In the genomic region with DNA sequence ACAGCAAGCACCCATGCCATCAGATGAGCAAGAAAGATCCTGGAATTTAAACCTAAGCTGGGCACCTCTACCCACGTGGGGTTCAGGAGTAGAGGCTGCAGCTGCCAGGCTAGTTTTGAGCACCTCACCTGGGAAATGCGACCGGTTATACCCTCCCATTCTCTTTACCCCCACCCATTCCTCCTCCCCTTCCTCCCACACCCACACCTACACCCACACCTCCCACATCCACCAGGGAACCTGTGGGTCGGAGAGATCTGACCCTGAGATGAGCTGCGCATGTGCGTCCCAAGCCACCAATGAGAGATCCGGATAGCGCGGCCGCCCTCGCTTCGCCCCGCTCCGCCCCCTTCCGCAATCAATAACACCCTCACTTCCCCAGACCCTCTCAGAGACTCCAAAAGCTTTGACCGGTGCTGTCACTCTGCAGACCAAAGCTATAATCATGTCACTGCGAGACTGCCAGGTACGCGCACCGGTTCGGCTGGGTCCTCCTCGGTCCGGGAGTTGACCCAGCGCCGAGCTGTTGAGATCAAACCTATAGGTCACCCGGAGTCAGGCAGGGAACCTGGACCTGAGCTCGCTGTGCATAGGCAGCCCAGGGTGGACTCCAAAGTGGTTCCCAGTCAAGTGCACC, we compare ENCODE assay signal across 8 mouse cellular contexts. TPM values are rescaled to one million over a fixed set of nuclear protein-coding genes. Genes with fewer than 3 reads are reported as not detected.
DNase-seq lines count a peak whose midpoint lies in the region; ATAC-seq and TF ChIP-seq lines count a peak whose summit lies in the region.

A gene (plus strand): TSS at position 353 of the 637 bp plus-strand sequence.

- TF ChIP-seq EP300 in ES-Bruce4 (IDR thresholded peaks at IDR 0.05; ENCODE audit: insufficient read depth, low read depth, low read length), result no peak

- TF ChIP-seq POLR2A in ES-Bruce4 (IDR thresholded peaks at IDR 0.05; ENCODE audit: insufficient read depth, low read length), result peak; percentile 84

- H3K4me3 ChIP-seq in ES-Bruce4 (ENCODE audit: low read depth, low read length), result peak within 1 kb of the TSS; percentile 78
- H3K4me3 ChIP-seq in forebrain, embryonic 14.5 days (ENCODE audit: low read depth, low read length), result peak within 1 kb of the TSS; percentile 48
- peak within 1 kb of the TSS; percentile 72 for H3K4me3 ChIP-seq in liver, embryonic 16.5 days (ENCODE audit: low read depth, low read length)
- H3K4me3 ChIP-seq in neural tube, embryonic 13.5 days, result peak within 1 kb of the TSS; percentile 60

- no peaks in the 10 kb centered on the region for H3K4me1 ChIP-seq in ES-Bruce4 (ENCODE audit: control insufficient read depth, insufficient read depth, low read length)
- peaks cover 9% of the 10 kb centered on the region for H3K4me1 ChIP-seq in forebrain, embryonic 14.5 days (ENCODE audit: control insufficient read depth, insufficient read depth, low read length)
- H3K4me1 ChIP-seq in liver, embryonic 16.5 days (ENCODE audit: control insufficient read depth, low read depth, low read length), result peaks cover 16% of the 10 kb centered on the region
- peaks cover 12% of the 10 kb centered on the region for H3K4me1 ChIP-seq in neural tube, embryonic 13.5 days (replicated peaks)

- peak; percentile 91 for ATAC-seq in forebrain, embryonic 14.5 days
- ATAC-seq in liver, embryonic 16.5 days (ENCODE audit: low read depth), result peak; percentile 88
- ATAC-seq in neural tube, embryonic 13.5 days (ENCODE audit: low read depth), result peak; percentile 95

- H3K36me3 ChIP-seq in ES-Bruce4 (ENCODE audit: control insufficient read depth, insufficient read depth, low read length, poor library complexity, severe bottlenecking), result no peaks in the 10 kb centered on the region
- H3K36me3 ChIP-seq in forebrain, embryonic 14.5 days (ENCODE audit: control insufficient read depth, insufficient read depth, low read length), result no peaks in the 10 kb centered on the region
- H3K36me3 ChIP-seq in liver, embryonic 16.5 days (ENCODE audit: control insufficient read depth, insufficient read depth), result peaks cover 3% of the 10 kb centered on the region; the same call in 1 of the 2 replicates
- peaks cover 5% of the 10 kb centered on the region; the same call in 1 of the 2 replicates for H3K36me3 ChIP-seq in neural tube, embryonic 13.5 days

- H3K27me3 ChIP-seq in ES-Bruce4 (ENCODE audit: control insufficient read depth, insufficient read depth, low read length, poor library complexity, severe bottlenecking), result no peaks in the 10 kb centered on the region
- no peaks in the 10 kb centered on the region for H3K27me3 ChIP-seq in forebrain, embryonic 14.5 days (replicated peaks; ENCODE audit: control insufficient read depth, insufficient read depth, low read length)
- no peaks in the 10 kb centered on the region for H3K27me3 ChIP-seq in liver, embryonic 16.5 days (ENCODE audit: control insufficient read depth, insufficient read depth, low read depth, low read length)
- no peaks in the 10 kb centered on the region for H3K27me3 ChIP-seq in neural tube, embryonic 13.5 days

- no peak within 1 kb of the TSS for H3K27ac ChIP-seq in ES-Bruce4 (ENCODE audit: insufficient read depth, low read length)
- H3K27ac ChIP-seq in forebrain, embryonic 14.5 days (ENCODE audit: low read depth, low read length), result no peak within 1 kb of the TSS
- peak within 1 kb of the TSS; percentile 76 for H3K27ac ChIP-seq in liver, embryonic 16.5 days (ENCODE audit: low read length)
- 0 out of 2 replicates have a peak within 1 kb of the TSS, but pooled peaks have one; percentile 38 for H3K27ac ChIP-seq in neural tube, embryonic 13.5 days (replicated peaks)

- no peak for TF ChIP-seq CTCF in ES-Bruce4 (IDR thresholded peaks at IDR 0.05; ENCODE audit: low read depth, low read length)

- DNase-seq in cerebellum, adult 11 months, result peak; percentile 84
- peak; percentile 72 for DNase-seq in forebrain, embryonic 14.5 days (ENCODE audit: low spot score)
- DNase-seq in heart, postnatal 10 days, result peak; percentile 81 to 87
- peak; percentile 80 for DNase-seq in large intestine, adult 2 months (ENCODE audit: low read depth, low spot score)
- DNase-seq in telencephalon, adult 2 months (ENCODE audit: low read depth, low spot score), result peak; percentile 50

- intact Hi-C loops in heart, postnatal 10 days (cut with DNase I), result no loop called here

- peak within 1 kb of the TSS; percentile 22 for H3K9ac ChIP-seq in ES-Bruce4 (ENCODE audit: low read depth, poor library complexity, severe bottlenecking)
- H3K9ac ChIP-seq in forebrain, embryonic 14.5 days (ENCODE audit: low read length), result peak within 1 kb of the TSS; percentile 59
- H3K9ac ChIP-seq in liver, embryonic 16.5 days (ENCODE audit: low read depth, low read length), result peak within 1 kb of the TSS; percentile 67
- peak within 1 kb of the TSS; percentile 74 for H3K9ac ChIP-seq in neural tube, embryonic 13.5 days

- H3K4me2 ChIP-seq in forebrain, embryonic 14.5 days (ENCODE audit: low read length), result peak within 1 kb of the TSS; percentile 81
- peak within 1 kb of the TSS; percentile 81 for H3K4me2 ChIP-seq in liver, embryonic 16.5 days (ENCODE audit: low read depth, low read length)
- H3K4me2 ChIP-seq in neural tube, embryonic 13.5 days, result peak within 1 kb of the TSS; percentile 68

- H3K9me3 ChIP-seq in ES-Bruce4 (replicated peaks; ENCODE audit: control insufficient read depth, insufficient read depth, low read length, poor library complexity, severe bottlenecking), result no peaks in the 10 kb centered on the region
- H3K9me3 ChIP-seq in forebrain, embryonic 14.5 days (replicated peaks; ENCODE audit: control insufficient read depth, low read length), result no peaks in the 10 kb centered on the region
- no peaks in the 10 kb centered on the region for H3K9me3 ChIP-seq in liver, embryonic 16.5 days (replicated peaks; ENCODE audit: control insufficient read depth, low read length)
- H3K9me3 ChIP-seq in neural tube, embryonic 13.5 days, result no peaks in the 10 kb centered on the region

- 1% methylated on average over 27 of the region's 27 CpGs for WGBS in forebrain, embryonic 14.5 days
- WGBS in large intestine, adult 2 months, result under 1% methylated on average over 27 of the region's 27 CpGs
- WGBS in liver, embryonic 16.5 days (ENCODE audit: insufficient replicate concordance), result under 1% methylated on average over 27 of the region's 27 CpGs
- 1% methylated on average over 27 of the region's 27 CpGs for WGBS in neural tube, embryonic 13.5 days

RNA-seq across cellular contexts. Expression of the gene that starts here (rescaled TPM):
- 4.4 and 6.3 TPM in 2 replicates for polyA plus RNA-seq in ES-Bruce4 (2011; ENCODE audit: insufficient read depth, insufficient read length, low read depth, missing spikeins)
- polyA plus RNA-seq in forebrain, embryonic 14.5 days (2014; fragmentation: Nextera tagmentation; extraction: Ambion mirVana), result 2.6 and 2.7 TPM in 2 replicates
- total RNA-seq in heart, postnatal 10 days (2021), result 1 to 10 TPM; 7.5 to 8.5 TPM
- polyA plus RNA-seq in large intestine, adult 2 months (2012; rRNA removed), result 10.8 and 10.9 TPM in 2 replicates
- polyA plus RNA-seq in liver, embryonic 16.5 days (2015; fragmentation: Nextera tagmentation; extraction: Ambion mirVana), result 8.9 and 10.7 TPM in 2 replicates
- polyA plus RNA-seq in neural tube, embryonic 13.5 days (2015; fragmentation: Nextera tagmentation; extraction: Ambion mirVana), result 3.9 and 4.3 TPM in 2 replicates

Comparison
In these comparisons a context has a peak if more than half of its experiments do, and no peak if none do; other contexts are left out.
1. H3K27ac ChIP-seq: peak in liver, embryonic 16.5 days (single experiment) and neural tube, embryonic 13.5 days (single experiment); none in ES-Bruce4 (single experiment) and forebrain, embryonic 14.5 days (single experiment).
2. H3K9ac ChIP-seq: peak in every context shown above with its lines; median percentile 74 in neural tube, embryonic 13.5 days; 67 in liver, embryonic 16.5 days; 59 in forebrain, embryonic 14.5 days; 22 in ES-Bruce4.
3. Peak in every context shown above with its lines, with median percentiles within 50 percentile points of each other: H3K4me3 ChIP-seq, DNase-seq, ATAC-seq and H3K4me2 ChIP-seq.